Comparison of ENCODE assay signal across 10 mouse cellular contexts in the genomic region with DNA sequence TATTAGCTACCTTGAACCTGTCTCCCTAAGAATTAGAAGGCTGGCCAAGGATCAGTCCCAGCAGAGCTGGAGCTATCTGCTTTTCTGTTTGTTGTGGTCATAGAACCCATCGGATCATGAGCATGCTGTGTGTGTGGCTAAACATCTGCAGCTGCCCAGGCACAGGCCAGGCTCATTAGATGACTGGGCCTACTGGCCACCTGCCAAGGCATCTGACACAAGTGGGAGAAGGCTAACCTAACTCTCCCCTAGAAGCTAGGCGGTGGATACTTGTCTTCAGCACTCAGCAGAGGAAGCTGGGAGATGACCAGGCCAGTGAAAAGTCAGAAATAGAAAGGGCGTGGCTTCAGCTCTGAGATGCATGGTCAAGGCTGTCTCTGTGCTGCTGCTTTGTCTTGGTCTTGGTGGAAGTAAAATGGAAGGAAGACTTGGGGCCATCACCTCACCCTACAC.
DNase-seq lines count a peak whose midpoint lies in the region; ATAC-seq lines count a peak whose summit lies in the region.
"Had no signal": no experiment of that assay in that cellular context is flagged by ENCODE, and none has a peak within 500 bp of the region (broad histone marks: within the 10 kb centered on the region; RNA-seq: fewer than 3 reads in every experiment).

No protein-coding gene starts in this region.

- H3K4me3 ChIP-seq in embryonic facial prominence, embryonic 14.5 days (ENCODE audit: low read depth, low read length), result no peak overlapping the region
- no peak overlapping the region for H3K4me3 ChIP-seq in heart, embryonic 12.5 days
- H3K4me3 ChIP-seq: embryonic facial prominence, embryonic 13.5 days; myocyte had no signal

- H3K36me3 ChIP-seq in embryonic facial prominence, embryonic 14.5 days (ENCODE audit: control insufficient read depth, insufficient read depth, low read length), result no peaks in the 10 kb centered on the region
- H3K36me3 ChIP-seq in heart, embryonic 12.5 days, result no peaks in the 10 kb centered on the region
- H3K36me3 ChIP-seq: embryonic facial prominence, embryonic 13.5 days had no signal

- H3K9ac ChIP-seq in embryonic facial prominence, embryonic 14.5 days (ENCODE audit: low read depth, low read length), result no peak overlapping the region
- no peak overlapping the region for H3K9ac ChIP-seq in heart, embryonic 12.5 days
- H3K9ac ChIP-seq: embryonic facial prominence, embryonic 13.5 days had no signal

- peak; percentile 8 to 13 for DNase-seq in frontal cortex, postnatal 10 days (ENCODE audit: low spot score in 2 of 2)
- DNase-seq in frontal cortex, postnatal 36 days (ENCODE audit: low spot score in 2 of 2), result no peak
- DNase-seq in embryonic facial prominence, embryonic 14.5 days (ENCODE audit: low spot score), result peak; percentile 85
- DNase-seq in kidney, adult 9 months, result peak; percentile 81
- peak; percentile 80 for DNase-seq in lung, postnatal 10 days
- peak; percentile 34 for DNase-seq in right cerebral cortex, postnatal 4 days
- no peak for DNase-seq in natural killer cell, adult 2 months (ENCODE audit: low spot score in 2 of 2)

- no peaks in the 10 kb centered on the region for H3K27me3 ChIP-seq in embryonic facial prominence, embryonic 14.5 days (replicated peaks; ENCODE audit: control insufficient read depth, insufficient read depth, low read length)
- no peaks in the 10 kb centered on the region for H3K27me3 ChIP-seq in heart, embryonic 12.5 days (replicated peaks)
- H3K27me3 ChIP-seq: embryonic facial prominence, embryonic 13.5 days had no signal

- H3K4me2 ChIP-seq in embryonic facial prominence, embryonic 14.5 days (ENCODE audit: low read depth, low read length), result no peak overlapping the region
- H3K4me2 ChIP-seq in heart, embryonic 12.5 days, result no peak overlapping the region
- H3K4me2 ChIP-seq: embryonic facial prominence, embryonic 13.5 days had no signal

- peaks cover 13% of the 10 kb centered on the region for H3K4me1 ChIP-seq in embryonic facial prominence, embryonic 14.5 days (ENCODE audit: control insufficient read depth, insufficient read depth, low read length)
- peaks cover 27% of the 10 kb centered on the region for H3K4me1 ChIP-seq in heart, embryonic 12.5 days (replicated peaks)

- 49% methylated on average over 3 of the region's 3 CpGs for WGBS in embryonic facial prominence, embryonic 14.5 days
- WGBS in heart, embryonic 12.5 days, result 25% methylated on average over 3 of the region's 3 CpGs

- H3K27ac ChIP-seq in embryonic facial prominence, embryonic 14.5 days (replicated peaks; ENCODE audit: low read depth, low read length), result no peak overlapping the region
- H3K27ac ChIP-seq in heart, embryonic 12.5 days (ENCODE audit: poor library complexity, severe bottlenecking), result no peak overlapping the region
- H3K27ac ChIP-seq: embryonic facial prominence, embryonic 13.5 days had no signal

- ATAC-seq in embryonic facial prominence, embryonic 14.5 days (ENCODE audit: low read depth), result peak; percentile 92
- peak; percentile 59; the same call in 1 of the 2 replicates for ATAC-seq in heart, embryonic 12.5 days (ENCODE audit: insufficient number of reproducible peaks, low FRiP score)

- no peaks in the 10 kb centered on the region for H3K9me3 ChIP-seq in embryonic facial prominence, embryonic 14.5 days (ENCODE audit: control insufficient read depth, low read length)
- H3K9me3 ChIP-seq in heart, embryonic 12.5 days (replicated peaks), result no peaks in the 10 kb centered on the region
- H3K9me3 ChIP-seq: embryonic facial prominence, embryonic 13.5 days had no signal

Comparison
In these comparisons a context has a peak if more than half of its experiments do, and no peak if none do; other contexts are left out.
1. DNase-seq: peak in frontal cortex, postnatal 10 days (2 of 2), embryonic facial prominence, embryonic 14.5 days (single experiment), kidney, adult 9 months (single experiment), lung, postnatal 10 days (single experiment) and right cerebral cortex, postnatal 4 days (single experiment); none in frontal cortex, postnatal 36 days (0 of 2) and natural killer cell, adult 2 months (0 of 2).